Mouse (Mus musculus) hindbrain, embryonic 14.5 days (tissue): ENCODE results near the gene Ptprt. TPM values are rescaled to one million over a fixed set of nuclear protein-coding genes. Genes with fewer than 3 reads are reported as not detected.

Experiments used
- ATAC-seq: fragments of 200-750 bp; cut with Nextera tagmentation; 2 replicates; pipeline ENCODE4 v1.8.0; 2017; ENCODE audit warnings: moderate number of reproducible peaks, mild to moderate bottlenecking, moderate TSS enrichment, moderate library complexity; ENCODE audit not compliant: low FRiP score
- DNase-seq: peaks from one replicate; pipeline ENCODE4 v3.0.0-alpha.2; 2015; ENCODE audit warnings: low spot score
- H3K27ac ChIP-seq: fragments of 300-500 bp; sonication (generic); 2 replicates; pipeline ENCODE4 v1.5.1; 2014; ENCODE audit warnings: mild to moderate bottlenecking, moderate library complexity
- H3K27me3 ChIP-seq: fragments of 300-500 bp; sonication (generic); 2 replicates; pipeline ENCODE4 v1.6.1; 2014; ENCODE audit warnings: mild to moderate bottlenecking, low read length, mixed read lengths; ENCODE audit not compliant: control insufficient read depth, insufficient read depth
- H3K36me3 ChIP-seq: fragments of 300-500 bp; sonication (generic); replicated peaks from 2 replicates; pipeline ENCODE4 v1.6.1; 2014; ENCODE audit not compliant: control insufficient read depth, insufficient read depth
- H3K4me1 ChIP-seq: fragments of 300-500 bp; sonication (generic); replicated peaks from 2 replicates; pipeline ENCODE4 v1.6.1; 2014; ENCODE audit warnings: antibody characterized with exemption, low read length, mixed read lengths; ENCODE audit not compliant: control insufficient read depth, insufficient read depth
- H3K4me2 ChIP-seq: fragments of 300-500 bp; sonication (generic); replicated peaks from 2 replicates; pipeline ENCODE4 v1.6.1; 2014; ENCODE audit warnings: mild to moderate bottlenecking, moderate library complexity
- H3K4me3 ChIP-seq: fragments of 300-500 bp; sonication (generic); replicated peaks from 2 replicates; pipeline ENCODE4 v1.5.1; 2014; ENCODE audit warnings: mild to moderate bottlenecking, low read length
- H3K9ac ChIP-seq: fragments of 300-500 bp; sonication (generic); 2 replicates; pipeline ENCODE4 v1.6.1; 2014
- H3K9me3 ChIP-seq: fragments of 300-500 bp; sonication (generic); 2 replicates; pipeline ENCODE4 v1.6.1; 2016; ENCODE audit warnings: low read length; ENCODE audit not compliant: control insufficient read depth
- WGBS: fragments of 180-500 bp; shearing (Covaris S2); extraction: QIAGEN DNeasy Blood & Tissue Kit; methylation state at CpG from one replicate; pipeline ENCODE4 v1.1.7; 2014; 5-methylcytosine and 5-hydroxymethylcytosine counted together
- polyA plus RNA-seq: library from polyadenylated mRNA; unstranded; fragments of >200 nt; fragmentation: Nextera tagmentation; extraction: Ambion mirVana; gene quantifications from 2 replicates; pipeline ENCODE4 v1.2.1, GENCODE M21; 2014

The Ptprt gene
- polyA plus RNA-seq, 1 experiment from 2014 or later, result 21.5 TPM

DNA sequence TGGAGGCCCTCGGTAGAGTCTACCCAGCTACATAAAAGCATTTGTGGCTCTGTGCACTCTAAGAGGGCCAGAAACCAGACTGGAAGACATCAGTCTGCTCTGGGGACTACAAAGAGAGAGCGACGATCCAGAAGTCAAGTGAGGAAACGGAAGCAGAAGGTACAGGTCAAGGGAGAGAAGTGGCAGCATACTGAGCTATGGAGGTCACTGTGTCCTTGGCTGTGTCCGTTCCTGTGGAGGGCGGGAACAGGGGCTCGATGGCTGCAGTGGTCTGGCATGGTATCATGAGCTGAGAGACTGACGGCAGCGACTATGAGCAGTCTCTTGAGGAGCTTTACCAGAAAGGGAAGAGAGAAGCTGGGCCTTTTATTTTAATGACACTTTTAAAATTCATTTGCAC, 331.5 kb downstream of the Ptprt start:
- H3K27ac ChIP-seq, result no peak overlapping the region
- H3K27me3 ChIP-seq, result no peaks in the 10 kb centered on the region
- ATAC-seq (no peak), DNase-seq (no peak)
- H3K4me2 ChIP-seq, result no peak overlapping the region
- no peak overlapping the region for H3K4me3 ChIP-seq
- no peak overlapping the region for H3K9ac ChIP-seq
- H3K4me1 ChIP-seq, result peaks cover 15% of the 10 kb centered on the region; the same call in 1 of the 2 replicates
- no peaks in the 10 kb centered on the region for H3K9me3 ChIP-seq
- WGBS, result 95% methylated on average over 9 of the region's 9 CpGs
- no peaks in the 10 kb centered on the region for H3K36me3 ChIP-seq

DNA sequence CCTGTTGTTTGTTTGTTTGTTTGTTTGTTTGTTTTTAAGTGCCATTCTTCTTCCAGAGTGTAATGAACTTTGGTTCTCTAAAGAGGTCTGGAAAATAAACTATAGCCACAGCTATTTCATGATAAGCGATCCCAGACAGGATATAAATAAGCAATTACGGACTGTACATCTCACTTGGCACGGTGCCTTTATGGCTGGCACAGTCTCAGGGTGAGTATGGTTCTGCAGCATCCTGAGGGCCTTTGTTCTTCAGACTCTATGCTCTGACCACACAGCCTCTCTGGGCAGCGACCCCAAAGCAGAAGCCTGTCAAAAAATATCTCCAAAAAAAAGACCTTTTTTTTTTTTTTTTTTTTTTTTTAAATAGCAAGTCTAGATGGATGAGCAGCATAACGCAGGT, 338.5 kb downstream of the Ptprt start:
- Histone ChIP-seq H3K4me1 (peaks cover 10% of the 10 kb centered on the region; the same call in 1 of the 2 replicates), H3K4me2 (no peak overlapping the region), H3K9me3 (no peaks in the 10 kb centered on the region), H3K27ac (no peak overlapping the region), H3K36me3 (no peaks in the 10 kb centered on the region), H3K4me3 (no peak overlapping the region), H3K9ac (no peak overlapping the region), H3K27me3 (no peaks in the 10 kb centered on the region)
- ATAC-seq (no peak), DNase-seq (no peak)
- 69% methylated on average over 5 of the region's 5 CpGs for WGBS

DNA sequence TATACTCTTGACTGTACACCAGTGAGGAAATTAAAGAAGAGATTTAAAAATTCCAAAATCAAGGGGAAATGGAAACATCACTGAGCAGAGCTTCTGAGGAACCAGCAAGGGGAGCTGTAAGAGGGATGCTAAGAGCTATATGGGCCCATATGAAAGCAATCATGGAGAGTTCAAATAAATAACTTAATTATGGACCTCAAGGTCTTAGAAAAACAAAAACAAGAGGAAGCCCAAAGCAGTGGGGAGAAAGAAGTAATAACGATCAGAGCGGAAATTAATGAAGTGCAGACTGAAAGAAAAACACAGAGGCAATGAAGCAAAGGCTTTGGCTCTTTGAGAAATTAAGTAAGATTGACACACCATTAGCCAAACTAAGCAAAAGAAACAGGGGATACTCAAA, 353.0 kb downstream of the Ptprt start:
- H3K36me3 ChIP-seq, result no peaks in the 10 kb centered on the region
- no peak for DNase-seq
- 59% methylated on average over 2 of the region's 2 CpGs for WGBS

DNA sequence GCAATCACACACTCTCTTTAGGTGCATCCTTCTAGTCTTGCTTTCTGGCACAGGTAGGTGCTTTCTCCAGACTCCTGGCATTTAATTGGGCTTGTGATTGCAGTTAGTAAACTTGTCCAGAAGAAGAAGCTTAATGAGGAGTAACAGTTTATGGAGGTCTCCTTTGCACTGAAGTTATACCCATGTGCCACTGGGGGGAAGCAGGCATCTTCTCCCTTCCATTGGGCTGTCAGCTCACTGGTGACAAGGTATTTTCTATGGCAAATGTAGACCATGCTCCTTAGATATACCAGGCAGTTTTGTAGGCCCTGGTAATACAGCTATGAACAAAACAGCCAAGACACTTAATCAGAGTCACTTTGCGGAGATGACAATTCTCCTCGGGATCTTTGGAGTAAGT, 366.9 kb downstream of the Ptprt start:
- ATAC-seq (no peak), DNase-seq (no peak)
- Histone ChIP-seq H3K4me1 (no peaks in the 10 kb centered on the region), H3K27me3 (no peaks in the 10 kb centered on the region), H3K4me2 (no peak overlapping the region), H3K36me3 (no peaks in the 10 kb centered on the region), H3K4me3 (no peak overlapping the region), H3K27ac (no peak overlapping the region), H3K9ac (no peak overlapping the region), H3K9me3 (no peaks in the 10 kb centered on the region)
- 81% methylated on average over 2 of the region's 2 CpGs for WGBS

More for the DNA sequence above, 353.0 kb downstream of the Ptprt start:
- H3K4me1 ChIP-seq, result no peaks in the 10 kb centered on the region
- ATAC-seq, result no peak
- H3K4me3 ChIP-seq, result no peak overlapping the region
- no peak overlapping the region for H3K27ac ChIP-seq
- H3K4me2 ChIP-seq, result no peak overlapping the region
- no peaks in the 10 kb centered on the region for H3K9me3 ChIP-seq
- no peak overlapping the region for H3K9ac ChIP-seq
- H3K27me3 ChIP-seq, result no peaks in the 10 kb centered on the region

DNA sequence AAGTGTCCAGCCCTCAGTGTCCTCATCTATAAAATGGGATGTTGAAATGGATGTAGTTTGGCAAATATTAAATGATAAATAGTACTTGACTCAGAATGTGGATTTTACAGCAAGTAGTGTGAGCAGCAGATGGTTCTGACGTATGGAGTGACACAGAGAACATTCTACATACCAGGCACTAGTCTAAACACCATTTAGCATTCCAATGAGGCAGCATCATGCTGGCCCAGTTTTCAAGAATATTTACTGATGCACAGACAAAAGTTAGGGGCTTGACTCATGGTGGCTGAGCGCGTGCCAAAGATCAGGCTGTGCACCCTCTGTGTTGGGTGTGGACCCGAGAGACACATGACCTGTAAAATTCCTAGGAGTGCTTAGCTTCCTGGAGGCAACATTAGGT, 378.3 kb downstream of the Ptprt start:
- Histone ChIP-seq H3K9me3 (no peaks in the 10 kb centered on the region), H3K27me3 (no peaks in the 10 kb centered on the region), H3K4me2 (no peak overlapping the region), H3K9ac (no peak overlapping the region), H3K27ac (peak overlapping the region; percentile 73), H3K4me3 (no peak overlapping the region), H3K36me3 (no peaks in the 10 kb centered on the region), H3K4me1 (peaks cover 4% of the 10 kb centered on the region)
- 78% methylated on average over 4 of the region's 4 CpGs for WGBS
- DNase-seq (no peak), ATAC-seq (no peak)

DNA sequence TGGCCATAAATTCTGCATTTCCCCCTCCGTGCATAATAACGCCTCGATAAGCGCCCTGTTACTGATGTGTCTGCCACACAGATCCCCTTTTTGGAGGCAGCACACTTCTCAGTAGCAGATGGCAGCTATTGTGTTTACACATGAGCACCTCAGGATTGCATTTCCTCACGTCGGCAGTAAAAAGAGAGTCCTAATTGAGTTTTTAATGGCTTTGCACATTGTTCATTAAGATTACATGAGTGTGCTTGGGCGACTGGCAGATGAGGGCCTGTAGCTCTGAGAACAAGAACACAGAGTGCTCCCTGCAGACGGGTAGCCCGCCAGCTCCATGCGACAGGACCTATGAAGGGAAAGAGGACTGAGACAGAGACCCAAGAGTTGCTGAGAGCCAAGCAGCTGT, 378.8 kb downstream of the Ptprt start:
- Histone ChIP-seq H3K27me3 (no peaks in the 10 kb centered on the region), H3K4me2 (no peak overlapping the region), H3K4me3 (no peak overlapping the region), H3K4me1 (peaks cover 4% of the 10 kb centered on the region), H3K9ac (no peak overlapping the region), H3K36me3 (no peaks in the 10 kb centered on the region), H3K9me3 (no peaks in the 10 kb centered on the region), H3K27ac (peak overlapping the region; percentile 73)
- ATAC-seq, result peak; percentile 79
- DNase-seq, result peak; percentile 60
- 25% methylated on average over 10 of the region's 10 CpGs for WGBS

DNA sequence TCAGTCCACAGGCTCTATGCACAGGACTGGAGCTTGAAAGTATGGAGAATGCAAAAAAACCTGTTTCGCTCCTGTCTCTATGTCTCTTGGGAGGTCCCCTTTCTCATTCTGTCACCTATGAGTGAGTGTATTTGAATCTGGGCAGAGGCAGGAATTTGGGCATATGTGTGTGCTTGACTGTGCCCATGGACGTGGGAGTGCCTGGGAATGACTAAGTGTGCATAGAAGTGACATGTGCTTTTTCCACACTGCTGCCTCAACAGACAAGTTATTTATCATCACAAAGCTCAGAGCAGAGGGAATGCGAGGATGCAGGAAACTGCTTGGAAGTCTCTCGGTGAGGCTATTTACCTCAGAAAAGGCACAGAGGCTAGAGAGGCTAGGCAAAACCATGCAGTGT, 387.1 kb downstream of the Ptprt start:
- Histone ChIP-seq H3K27ac (no peak overlapping the region), H3K36me3 (no peaks in the 10 kb centered on the region), H3K9me3 (no peaks in the 10 kb centered on the region), H3K4me3 (no peak overlapping the region), H3K4me1 (no peaks in the 10 kb centered on the region), H3K9ac (no peak overlapping the region), H3K4me2 (no peak overlapping the region), H3K27me3 (no peaks in the 10 kb centered on the region)
- ATAC-seq (no peak), DNase-seq (no peak)
- WGBS, result 52% methylated on average over 4 of the region's 4 CpGs

DNA sequence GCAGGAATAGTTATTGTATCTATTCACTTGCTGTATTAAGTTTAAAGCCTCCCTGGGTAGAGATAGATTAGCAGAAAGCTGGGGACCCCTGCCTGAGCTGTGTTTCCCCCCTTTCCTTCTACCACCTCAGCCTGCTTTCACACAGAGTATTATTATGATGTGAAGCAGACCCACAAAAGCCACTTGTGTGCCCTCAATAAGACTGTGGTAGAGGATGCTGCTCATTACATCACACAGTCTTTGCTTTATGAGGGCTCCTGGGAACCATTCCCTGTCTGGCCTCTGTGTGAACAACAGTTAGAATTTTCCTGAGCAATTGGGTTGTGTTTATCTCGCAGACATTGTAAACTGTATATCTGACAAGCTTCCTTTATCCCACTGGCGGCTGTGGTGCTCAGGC, 409.7 kb downstream of the Ptprt start:
- Histone ChIP-seq H3K9ac (no peak overlapping the region), H3K27ac (no peak overlapping the region), H3K9me3 (no peaks in the 10 kb centered on the region), H3K4me3 (no peak overlapping the region), H3K4me2 (no peak overlapping the region), H3K27me3 (no peaks in the 10 kb centered on the region), H3K4me1 (no peaks in the 10 kb centered on the region), H3K36me3 (no peaks in the 10 kb centered on the region)
- ATAC-seq (no peak), DNase-seq (no peak)
- WGBS, result 80% methylated on average over 2 of the region's 2 CpGs

DNA sequence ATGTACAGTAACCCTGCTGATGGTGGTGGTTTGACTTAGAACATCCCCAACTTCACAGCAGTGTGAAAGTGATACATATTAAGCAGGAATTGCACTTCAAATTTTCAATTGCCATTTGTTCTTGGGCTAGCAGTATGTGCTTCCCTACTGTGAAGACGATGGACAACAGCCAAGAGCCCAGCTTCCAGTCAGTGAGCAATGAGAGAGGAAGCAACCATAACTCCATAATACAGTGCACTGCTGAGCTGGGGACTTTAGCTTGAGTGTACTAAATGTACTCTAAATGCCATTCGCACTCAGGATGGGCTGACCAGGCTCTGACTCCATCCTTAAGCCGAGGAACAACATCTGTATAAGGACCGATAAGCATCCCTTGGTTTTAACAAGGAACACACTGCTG, 412.7 kb downstream of the Ptprt start:
- Histone ChIP-seq H3K27ac (no peak overlapping the region), H3K9me3 (no peaks in the 10 kb centered on the region), H3K27me3 (no peaks in the 10 kb centered on the region), H3K4me2 (no peak overlapping the region), H3K9ac (no peak overlapping the region), H3K4me3 (no peak overlapping the region), H3K4me1 (no peaks in the 10 kb centered on the region), H3K36me3 (no peaks in the 10 kb centered on the region)
- no peak for DNase-seq
- 79% methylated on average over 4 of the region's 4 CpGs for WGBS
- no peak for ATAC-seq

DNA sequence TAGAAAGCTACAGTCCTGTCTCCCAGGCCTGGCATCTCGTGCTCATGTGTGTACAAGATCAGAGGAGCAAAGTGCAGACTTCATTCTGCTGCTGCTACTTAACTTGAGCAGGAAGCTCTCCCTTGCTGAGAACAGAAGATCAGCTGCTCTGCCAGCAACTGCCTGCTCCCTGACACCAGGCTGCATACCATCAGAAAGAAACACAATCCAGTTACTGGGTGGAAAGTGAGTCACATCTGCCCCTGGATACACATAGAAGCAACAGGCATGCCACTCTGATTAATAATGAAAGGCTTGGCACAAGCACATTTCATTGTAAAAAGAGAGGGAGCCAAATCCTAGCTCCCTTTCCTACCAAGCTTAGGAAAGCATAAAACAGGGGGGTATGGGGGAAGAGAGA, 438.5 kb downstream of the Ptprt start:
- Histone ChIP-seq H3K9me3 (peaks cover 2% of the 10 kb centered on the region; the same call in 1 of the 2 replicates), H3K27me3 (no peaks in the 10 kb centered on the region), H3K27ac (no peak overlapping the region), H3K9ac (no peak overlapping the region), H3K36me3 (no peaks in the 10 kb centered on the region), H3K4me2 (no peak overlapping the region), H3K4me3 (no peak overlapping the region), H3K4me1 (no peaks in the 10 kb centered on the region)
- 69% methylated on average over 1 of the region's 1 CpGs for WGBS
- DNase-seq (no peak), ATAC-seq (no peak)
